Comparison of ENCODE assay signal across 8 mouse cellular contexts in genomic region chr9:62470398-62470797, GRCm38 (mm10).
DNase-seq lines count a peak whose midpoint lies in the region; ATAC-seq lines count a peak whose summit lies in the region.

No protein-coding gene starts in this region.

- H3K4me2 ChIP-seq in forebrain, embryonic 14.5 days (ENCODE audit: low read length) = no peak overlapping the region

- peaks cover 17% of the 10 kb centered on the region for H3K4me1 ChIP-seq in forebrain, embryonic 14.5 days (ENCODE audit: control insufficient read depth, insufficient read depth, low read length)

- H3K9ac ChIP-seq in forebrain, embryonic 14.5 days (ENCODE audit: low read length) = no peak overlapping the region

- ATAC-seq in forebrain, embryonic 14.5 days = peak; percentile 41; the same call in 1 of the 2 replicates

- 13% methylated on average over 1 of the region's 1 CpGs for WGBS in forebrain, embryonic 14.5 days

- H3K27ac ChIP-seq in forebrain, embryonic 14.5 days (ENCODE audit: low read depth, low read length) = peak overlapping the region; percentile 75; the same call in 1 of the 2 replicates

- H3K9me3 ChIP-seq in forebrain, embryonic 14.5 days (replicated peaks; ENCODE audit: control insufficient read depth, low read length) = no peaks in the 10 kb centered on the region

- intact Hi-C loops in heart, postnatal 25 days (cut with DNase I) = loop anchor here (1.0 to 10.0 kb wide), 3 partner anchors 80 to 304 kb away; no protein-coding TSS in a partner anchor

- no peak overlapping the region for H3K4me3 ChIP-seq in forebrain, embryonic 14.5 days (ENCODE audit: low read depth, low read length)

- no peaks in the 10 kb centered on the region for H3K27me3 ChIP-seq in forebrain, embryonic 14.5 days (replicated peaks; ENCODE audit: control insufficient read depth, insufficient read depth, low read length)

- H3K36me3 ChIP-seq in forebrain, embryonic 14.5 days (ENCODE audit: control insufficient read depth, insufficient read depth, low read length) = no peaks in the 10 kb centered on the region

- peak; percentile 85 for DNase-seq in ES-CJ7 (ENCODE audit: low read depth, low spot score)
- peak; percentile 45 for DNase-seq in c-Kit-positive CD71-positive TER-119-positive erythroid progenitor cells, embryonic 14.5 days (ENCODE audit: low spot score)
- DNase-seq in forebrain, embryonic 14.5 days (ENCODE audit: low spot score) = peak; percentile 88
- DNase-seq in heart, postnatal 25 days (ENCODE audit: low spot score) = peak; percentile 61
- DNase-seq in kidney, postnatal 4 days = peak; percentile 88 to 90
- DNase-seq in lung, postnatal 10 days = peak; percentile 89
- DNase-seq in retina, embryonic 14.5 days (ENCODE audit: low spot score) = peak; percentile 96
- peak; percentile 81 to 82 for DNase-seq in thymus, postnatal 36 days

Comparison
In these comparisons a context has a peak if more than half of its experiments do, and no peak if none do; other contexts are left out.
1. DNase-seq: peak in every context shown above with its lines; median percentile 96 in retina, embryonic 14.5 days; 89 in kidney, postnatal 4 days; 89 in lung, postnatal 10 days; 88 in forebrain, embryonic 14.5 days; 85 in ES-CJ7; 82 in thymus, postnatal 36 days; 61 in heart, postnatal 25 days; 45 in c-Kit-positive CD71-positive TER-119-positive erythroid progenitor cells, embryonic 14.5 days.